Mouse (Mus musculus) left cerebral cortex, postnatal 14 days (tissue): ENCODE results near the gene Prickle2. TPM values are rescaled to one million over a fixed set of nuclear protein-coding genes. Genes with fewer than 3 reads are reported as not detected.

ENCODE experiments used
- DNase-seq, 2 experiments: peaks; one replicate each; pipeline ENCODE4 v3.0.0; 2021 to 2022; ENCODE audit warnings: low spot score in 2 of 2, mixed read lengths in 1 of 2
- intact Hi-C: fragments of 180-260 bp; cut with DNase I; formaldehyde crosslinking; loops from one replicate; pipeline ENCODE4 v1.15.1; 2025
- total RNA-seq, 2 experiments: library from RNA; stranded (reverse); gene quantifications; 2 replicates each; pipeline ENCODE4 v1.2.3; 2021

Gene Prickle2
- total RNA-seq, 2 experiments from 2014 or later: 184 to 211 TPM

GRCm38 (mm10) chr6:92614771-92615170 is 91.2 kb downstream of the Prickle2 start:
- intact Hi-C loops: no loop called here
- DNase-seq: no peak

GRCm38 (mm10) chr6:92612151-92612769 is 93.7 kb downstream of the Prickle2 start:
- no peak for DNase-seq
- intact Hi-C loops: no loop called here

GRCm38 (mm10) chr6:92609682-92610235 is 96.2 kb downstream of the Prickle2 start:
- peak; percentile 34 to 47 for DNase-seq
- intact Hi-C loops: loop anchor here (5.0 kb wide), 2 partner anchors 53 to 77 kb away; no protein-coding TSS in a partner anchor

GRCm38 (mm10) chr6:92609078-92609477 is 96.9 kb downstream of the Prickle2 start:
- no peak for DNase-seq
- intact Hi-C loops: loop anchor here (5.0 kb wide), 2 partner anchors 53 to 77 kb away; no protein-coding TSS in a partner anchor

- intact Hi-C loops: loop anchor here (5.0 kb wide), 2 partner anchors 57 to 73 kb away; no protein-coding TSS in a partner anchor
- no peak for DNase-seq
Observed at GRCm38 (mm10) chr6:92605156-92605555, 100.8 kb downstream of the Prickle2 start.

- DNase-seq: no peak
Observed at GRCm38 (mm10) chr6:92596340-92596739, 109.6 kb downstream of the Prickle2 start.

GRCm38 (mm10) chr6:92589381-92590065 is 116.4 kb downstream of the Prickle2 start:
- peak; percentile 49 to 84 for DNase-seq
- intact Hi-C loops: no loop called here

More at GRCm38 (mm10) chr6:92596340-92596739, 109.6 kb downstream of the Prickle2 start:
- intact Hi-C loops: no loop called here

GRCm38 (mm10) chr6:92584026-92584425 is 121.9 kb downstream of the Prickle2 start:
- DNase-seq: no peak
- intact Hi-C loops: no loop called here

GRCm38 (mm10) chr6:92575227-92575626 is 130.7 kb downstream of the Prickle2 start:
- no peak for DNase-seq
- intact Hi-C loops: no loop called here

- intact Hi-C loops: no loop called here
- DNase-seq: no peak
Observed at GRCm38 (mm10) chr6:92572139-92572538, 133.8 kb downstream of the Prickle2 start.

- intact Hi-C loops: no loop called here
- DNase-seq: no peak
Observed at GRCm38 (mm10) chr6:92570090-92570489, 135.9 kb downstream of the Prickle2 start.

- DNase-seq: peak in 1 of 2 experiments; percentile 26
- intact Hi-C loops: no loop called here
Observed at GRCm38 (mm10) chr6:92569283-92569682, 136.7 kb downstream of the Prickle2 start.

GRCm38 (mm10) chr6:92559261-92559660 is 146.7 kb downstream of the Prickle2 start:
- no peak for DNase-seq
- intact Hi-C loops: no loop called here

- intact Hi-C loops: no loop called here
- no peak for DNase-seq
Observed at GRCm38 (mm10) chr6:92555675-92556074, 150.3 kb downstream of the Prickle2 start.

GRCm38 (mm10) chr6:92553086-92553485 is 152.9 kb downstream of the Prickle2 start:
- intact Hi-C loops: no loop called here
- DNase-seq: no peak

- peak; percentile 65 to 66 for DNase-seq
Observed at GRCm38 (mm10) chr6:92549246-92549645, 156.7 kb downstream of the Prickle2 start.

GRCm38 (mm10) chr6:92545204-92545603 is 160.8 kb downstream of the Prickle2 start:
- intact Hi-C loops: no loop called here
- no peak for DNase-seq

More at GRCm38 (mm10) chr6:92549246-92549645, 156.7 kb downstream of the Prickle2 start:
- intact Hi-C loops: no loop called here

- intact Hi-C loops: no loop called here
- DNase-seq: no peak
Observed at GRCm38 (mm10) chr6:92543825-92544224, 162.1 kb downstream of the Prickle2 start.

- no peak for DNase-seq
- intact Hi-C loops: no loop called here
Observed at GRCm38 (mm10) chr6:92542402-92543101, 163.4 kb downstream of the Prickle2 start.
